Mouse (Mus musculus) stomach, postnatal 0 days (tissue): ENCODE measurements around the gene Hoxd4. TPM values are rescaled to one million over a fixed set of nuclear protein-coding genes. Genes with fewer than 3 reads are reported as not detected.

Experiments
- ATAC-seq: fragments of 200-750 bp; cut with Nextera tagmentation; 2 replicates; pipeline ENCODE4 v1.8.0; 2017; ENCODE audit not compliant: low FRiP score, low TSS enrichment
- DNase-seq: peaks from one replicate; pipeline ENCODE4 v3.0.0-alpha.2; 2016; ENCODE audit warnings: low spot score
- H3K27ac ChIP-seq: fragments of 300-500 bp; sonication (generic); replicated peaks from 2 replicates; pipeline ENCODE4 v1.5.1; 2014; ENCODE audit warnings: mild to moderate bottlenecking, control low read depth
- H3K27me3 ChIP-seq: fragments of 300-500 bp; sonication (generic); 2 replicates; pipeline ENCODE4 v1.6.1; 2014; ENCODE audit warnings: low read length; ENCODE audit not compliant: control insufficient read depth, insufficient read depth
- H3K36me3 ChIP-seq: fragments of 300-500 bp; sonication (generic); 2 replicates; pipeline ENCODE4 v1.6.1; 2014; ENCODE audit warnings: low read length, mixed read lengths; ENCODE audit not compliant: control insufficient read depth, insufficient read depth
- H3K4me1 ChIP-seq: fragments of 300-500 bp; sonication (generic); replicated peaks from 2 replicates; pipeline ENCODE4 v1.6.1; 2014; ENCODE audit warnings: antibody characterized with exemption; ENCODE audit not compliant: control insufficient read depth, insufficient read depth
- H3K4me2 ChIP-seq: fragments of 300-500 bp; sonication (generic); replicated peaks from 2 replicates; pipeline ENCODE4 v1.6.1; 2014; ENCODE audit warnings: low read depth, mild to moderate bottlenecking, control low read depth, moderate library complexity
- H3K4me3 ChIP-seq: fragments of 300-500 bp; sonication (generic); 2 replicates; pipeline ENCODE4 v1.5.1; 2014; ENCODE audit warnings: low read depth, low read length, control low read depth
- H3K9ac ChIP-seq: fragments of 300-500 bp; sonication (generic); 2 replicates; pipeline ENCODE4 v1.6.1; 2014; ENCODE audit warnings: mild to moderate bottlenecking, low read length, control low read depth, mixed read lengths
- H3K9me3 ChIP-seq: fragments of 300-500 bp; sonication (generic); 2 replicates; pipeline ENCODE4 v1.6.1; 2016; ENCODE audit warnings: low read length; ENCODE audit not compliant: control insufficient read depth
- CTCF ChIP-seq: IDR thresholded peaks from 2 replicates; pipeline ENCODE4 v1.5.1; 2016; ENCODE audit warnings: antibody characterized with exemption, low read depth, mild to moderate bottlenecking, moderate library complexity
- EP300 ChIP-seq: optimal IDR thresholded peaks from 2 replicates; pipeline ENCODE3; 2016; ENCODE audit warnings: antibody characterized with exemption
- WGBS: fragments of 180-500 bp; shearing (Covaris S2); extraction: QIAGEN DNeasy Blood & Tissue Kit; methylation state at CpG from one replicate; pipeline ENCODE4 v1.1.7; 2014; 5-methylcytosine and 5-hydroxymethylcytosine counted together
- polyA plus RNA-seq: library from polyadenylated mRNA; unstranded; fragments of >200 nt; fragmentation: Nextera tagmentation; extraction: Ambion mirVana; gene quantifications from 2 replicates; pipeline ENCODE4 v1.2.1, GENCODE M21; 2015

The Hoxd4 gene
- polyA plus RNA-seq, 1 experiment from 2014 or later = 0.08 TPM

DNA sequence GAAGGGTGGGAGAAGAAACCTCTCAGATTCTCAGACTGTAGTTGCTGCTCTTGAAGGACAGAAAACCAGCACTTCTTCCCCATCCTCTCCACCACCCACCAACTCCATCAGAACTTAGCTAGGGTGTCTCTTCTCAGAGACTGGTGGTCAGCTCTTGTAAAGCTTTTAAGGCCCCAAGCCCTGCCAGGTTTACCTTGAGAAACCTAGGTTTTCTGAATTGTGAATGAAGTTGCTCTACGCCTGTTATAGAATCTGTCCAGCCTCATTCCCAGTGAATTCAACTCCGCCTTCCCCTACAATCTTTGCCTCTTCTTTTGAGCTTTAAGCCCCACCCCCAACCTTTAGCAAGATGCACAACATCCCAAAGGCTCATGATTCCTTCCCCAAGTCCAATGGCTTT, 34.6 kb upstream of the Hoxd4 start:
- Histone ChIP-seq H3K4me2 (no peak overlapping the region), H3K4me1 (no peaks in the 10 kb centered on the region), H3K9me3 (no peaks in the 10 kb centered on the region), H3K27ac (no peak overlapping the region), H3K36me3 (no peaks in the 10 kb centered on the region), H3K27me3 (peaks cover 53% of the 10 kb centered on the region), H3K9ac (no peak overlapping the region), H3K4me3 (no peak overlapping the region)
- 24% methylated on average over 2 of the region's 2 CpGs for WGBS
- DNase-seq (no peak), ATAC-seq (no peak)
- TF ChIP-seq EP300 (no peak), CTCF (no peak)

DNA sequence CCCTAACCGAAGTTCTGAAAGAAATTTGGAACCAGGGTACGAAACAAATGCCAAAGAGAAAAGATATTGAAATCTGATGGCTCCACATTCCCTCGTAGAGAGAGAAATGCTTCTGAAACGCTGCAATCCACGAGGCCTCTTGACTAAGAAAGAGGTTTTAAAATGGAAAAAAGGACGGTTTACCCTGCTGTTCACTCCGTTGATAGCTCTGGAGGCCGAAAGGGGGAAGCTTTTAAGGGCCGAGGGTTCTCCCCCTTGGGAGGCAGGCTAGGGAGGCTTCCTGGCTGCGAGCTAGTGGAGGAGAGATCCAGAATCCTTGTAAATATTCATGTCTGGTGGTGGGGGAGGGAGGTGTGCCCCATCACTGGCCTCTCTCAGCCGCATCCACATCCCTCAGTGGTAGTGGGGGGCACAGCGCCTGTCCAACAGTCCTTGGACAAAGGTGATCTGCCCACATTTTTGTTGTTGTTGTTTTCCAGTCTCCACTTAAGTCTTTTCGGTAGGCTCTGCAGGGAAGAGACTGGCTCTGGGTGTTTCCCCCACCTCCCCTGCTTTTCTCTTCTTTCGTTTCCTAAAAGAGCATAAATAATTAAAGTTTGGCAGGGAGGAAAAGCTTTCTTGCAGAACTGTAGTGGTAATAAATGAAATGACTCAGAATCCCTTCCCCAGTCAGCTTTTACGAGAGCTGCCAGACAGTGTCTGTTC, 32.7 kb upstream of the Hoxd4 start, which contains the start of gene Hoxd11:
Gene Hoxd11 (plus strand): TSS at position 667 of the 705 bp plus-strand sequence.
- Histone ChIP-seq H3K27me3 (peaks cover 51% of the 10 kb centered on the region), H3K4me2 (no peak within 1 kb of the TSS), H3K4me1 (no peaks in the 10 kb centered on the region), H3K9me3 (no peaks in the 10 kb centered on the region), H3K4me3 (no peak within 1 kb of the TSS), H3K9ac (no peak within 1 kb of the TSS), H3K36me3 (no peaks in the 10 kb centered on the region), H3K27ac (no peak within 1 kb of the TSS)
- WGBS = 4% methylated on average over 15 of the region's 15 CpGs
- DNase-seq = no peak
- ATAC-seq = no peak
- no peak for TF ChIP-seq EP300

DNA sequence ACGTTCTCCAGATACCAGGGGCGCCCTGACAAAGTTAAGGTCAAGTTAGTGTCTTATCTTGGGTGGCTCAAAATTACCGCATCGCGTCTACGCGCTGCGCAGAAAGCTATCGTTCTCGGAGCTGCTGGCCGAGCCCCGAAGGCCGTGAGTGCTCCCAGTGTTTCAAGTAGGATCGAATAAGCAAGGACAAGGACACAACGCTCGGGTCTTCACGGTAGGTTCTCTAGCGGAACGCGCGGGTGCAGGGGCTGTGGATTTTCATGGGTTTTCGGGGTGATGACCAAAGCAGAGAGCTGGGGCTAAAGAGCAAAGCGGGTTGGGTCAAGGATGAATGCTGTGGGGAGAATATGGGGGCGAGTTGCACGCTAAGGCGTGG, 32.1 kb upstream of the Hoxd4 start:
- H3K9me3 ChIP-seq = no peaks in the 10 kb centered on the region
- no peak overlapping the region for H3K27ac ChIP-seq
- H3K4me1 ChIP-seq = no peaks in the 10 kb centered on the region
- TF ChIP-seq CTCF (no peak), EP300 (no peak)
- peak; percentile 10 for DNase-seq
- no peak overlapping the region for H3K4me2 ChIP-seq
- no peak overlapping the region for H3K9ac ChIP-seq
- ATAC-seq = no peak
- no peak overlapping the region for H3K4me3 ChIP-seq
- no peaks in the 10 kb centered on the region for H3K36me3 ChIP-seq
- H3K27me3 ChIP-seq = peaks cover 53% of the 10 kb centered on the region
- 1% methylated on average over 26 of the region's 26 CpGs for WGBS

DNA sequence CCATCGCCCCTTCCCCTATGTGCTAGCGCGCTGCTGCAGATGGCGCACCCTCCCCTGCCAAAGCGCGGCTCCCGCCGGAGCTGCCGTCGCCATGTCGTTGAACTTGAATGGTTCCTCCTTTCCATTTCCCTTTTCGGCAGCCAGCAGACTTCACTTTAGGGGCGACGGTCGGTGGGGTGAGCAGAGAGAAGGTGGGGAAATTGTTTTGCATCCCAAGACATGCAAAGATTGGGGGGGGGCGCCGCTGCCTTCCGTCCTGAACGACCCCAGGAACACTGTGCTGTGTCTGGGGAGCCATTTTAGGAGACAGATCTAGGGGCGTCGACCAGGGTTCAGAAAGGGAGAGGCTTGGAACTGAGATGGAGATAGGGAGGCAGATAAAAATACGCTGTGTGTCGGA, 31.7 kb upstream of the Hoxd4 start:
- no peak overlapping the region for H3K4me3 ChIP-seq
- no peak overlapping the region for H3K27ac ChIP-seq
- H3K9ac ChIP-seq = no peak overlapping the region
- no peak for TF ChIP-seq EP300
- no peak for TF ChIP-seq CTCF
- no peaks in the 10 kb centered on the region for H3K9me3 ChIP-seq
- H3K36me3 ChIP-seq = no peaks in the 10 kb centered on the region
- no peak overlapping the region for H3K4me2 ChIP-seq
- H3K27me3 ChIP-seq = peaks cover 54% of the 10 kb centered on the region
- no peaks in the 10 kb centered on the region for H3K4me1 ChIP-seq
- ATAC-seq (no peak), DNase-seq (peak; percentile 13)
- 2% methylated on average over 23 of the region's 23 CpGs for WGBS

DNA sequence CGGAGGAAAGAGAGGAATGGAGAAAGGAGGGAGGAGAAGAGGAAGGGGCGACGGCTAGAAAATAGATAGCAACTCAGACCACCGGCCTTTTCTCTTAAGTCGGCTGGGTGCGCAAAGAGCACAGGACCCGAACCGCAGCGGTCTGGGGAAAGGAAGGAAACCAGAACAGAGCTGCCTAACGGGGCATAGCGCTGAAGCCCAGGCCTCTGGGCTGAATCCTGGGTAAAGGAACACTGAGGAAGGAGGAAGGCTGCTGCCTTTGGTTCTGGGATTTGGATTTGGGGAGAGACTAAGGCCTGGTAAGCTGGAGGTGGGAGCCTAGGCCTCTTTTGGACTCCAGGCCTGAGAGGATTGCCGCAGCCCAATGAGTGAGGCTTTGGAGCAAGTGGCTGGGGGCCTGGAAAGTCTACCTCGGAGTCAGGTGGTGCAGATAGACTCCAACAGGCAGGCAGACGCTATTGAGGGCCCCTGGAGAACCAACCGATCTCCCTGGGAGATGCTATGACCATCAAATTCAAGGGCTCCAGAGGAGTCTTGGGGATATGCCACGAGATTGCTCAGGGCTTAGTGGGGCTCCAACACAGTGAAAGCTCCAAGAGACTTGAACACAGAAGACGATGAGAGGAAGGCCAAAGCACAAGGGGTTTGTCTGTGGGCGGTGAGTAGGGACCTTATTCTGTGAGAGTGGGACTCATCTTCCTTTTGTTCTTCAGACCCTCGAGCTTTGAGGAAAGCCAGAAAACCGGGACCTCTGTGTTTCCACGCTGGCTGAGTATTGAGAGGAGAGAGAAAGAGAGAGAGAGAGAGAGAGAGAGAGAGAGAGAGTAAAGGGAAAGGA, 30.9 kb upstream of the Hoxd4 start:
- TF ChIP-seq CTCF = no peak
- no peak for TF ChIP-seq EP300
- Histone ChIP-seq H3K27me3 (peaks cover 52% of the 10 kb centered on the region), H3K9ac (no peak overlapping the region), H3K9me3 (no peaks in the 10 kb centered on the region), H3K36me3 (no peaks in the 10 kb centered on the region), H3K4me3 (no peak overlapping the region), H3K27ac (no peak overlapping the region), H3K4me1 (no peaks in the 10 kb centered on the region), H3K4me2 (no peak overlapping the region)
- peak; percentile 11 for DNase-seq
- no peak for ATAC-seq
- 5% methylated on average over 21 of the region's 21 CpGs for WGBS
